Mouse (Mus musculus) small intestine, adult 2 months (tissue): ENCODE results near the gene Vmn2r110. TPM values are rescaled to one million over a fixed set of nuclear protein-coding genes. Genes with fewer than 3 reads are reported as not detected.

Source experiments
- H3K27ac ChIP-seq: fragments of 200-500 bp; 2 replicates; pipeline ENCODE4 v1.5.1; 2012; ENCODE audit warnings: low read depth, low read length, control low read depth, inconsistent platforms; ENCODE audit not compliant: insufficient read depth
- H3K27me3 ChIP-seq: fragments of 200-500 bp; 2 replicates; pipeline ENCODE4 v1.6.1; 2012; ENCODE audit warnings: mild to moderate bottlenecking, moderate library complexity, low read length, inconsistent platforms; ENCODE audit not compliant: control insufficient read depth, insufficient read depth
- H3K36me3 ChIP-seq: fragments of 200-500 bp; 2 replicates; pipeline ENCODE4 v1.6.1; 2012; ENCODE audit warnings: mild to moderate bottlenecking, low read length, control low read depth, inconsistent platforms; ENCODE audit not compliant: control insufficient read depth, insufficient read depth
- H3K4me1 ChIP-seq: fragments of 200-500 bp; 2 replicates; pipeline ENCODE4 v1.6.1; 2012; ENCODE audit warnings: low read length, inconsistent platforms, mixed read lengths; ENCODE audit not compliant: control insufficient read depth, insufficient read depth, insufficient read length
- H3K4me3 ChIP-seq: fragments of 200-500 bp; 2 replicates; pipeline ENCODE4 v1.5.1; 2012; ENCODE audit warnings: low read depth, mild to moderate bottlenecking, control low read depth, inconsistent platforms, low read length, moderate library complexity
- CTCF ChIP-seq: fragments of 200-500 bp; IDR thresholded peaks from 2 replicates; pipeline ENCODE4 v1.5.1; 2012; ENCODE audit warnings: low read depth, mild to moderate bottlenecking, control low read depth, inconsistent platforms, low read length, moderate library complexity, mixed read lengths; ENCODE audit not compliant: insufficient replicate concordance, insufficient read length; ENCODE audit errors: extremely low read depth
- POLR2A ChIP-seq: fragments of 200-500 bp; IDR thresholded peaks from 2 replicates; pipeline ENCODE4 v1.6.1; 2012; ENCODE audit warnings: low read depth, mild to moderate bottlenecking, control low read depth, inconsistent platforms, low read length, moderate library complexity
- WGBS: fragments of 180-500 bp; shearing (Covaris S2); methylation state at CpG from one replicate; pipeline ENCODE4 v1.1.7; 2018; 5-methylcytosine and 5-hydroxymethylcytosine counted together
- polyA plus RNA-seq: library from polyadenylated mRNA; depleted of rRNA; stranded (reverse); fragments of >200 nt; gene quantifications from 2 replicates; pipeline ENCODE4 v1.2.3, GENCODE M21; 2012; rRNA removed

Gene Vmn2r110
- polyA plus RNA-seq: not detected in 2 replicates

DNA sequence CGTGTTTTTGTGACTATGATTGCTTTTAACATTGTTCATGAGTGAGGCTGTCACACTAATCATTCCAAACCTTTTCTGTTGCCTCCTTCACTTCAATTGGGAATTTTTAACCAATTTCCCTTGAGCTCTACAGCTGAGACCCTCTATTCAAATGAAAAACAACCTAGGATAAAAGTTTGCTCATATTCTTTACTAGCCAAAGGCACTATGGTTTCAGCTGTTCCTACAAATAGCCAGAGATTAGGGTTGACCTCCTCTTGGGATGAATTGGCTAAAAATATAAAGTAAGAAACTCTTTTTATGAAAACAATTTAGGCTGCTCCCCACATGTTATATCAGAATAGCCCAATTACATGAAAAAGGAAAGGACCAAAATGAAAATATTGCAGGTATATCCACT is at the start of gene Vmn2r110:
Vmn2r110 (minus strand) TSS at position 101 of the 400 bp plus-strand sequence.
- WGBS: 18% methylated on average over 1 of the region's 1 CpGs
- no peaks in the 10 kb centered on the region for H3K36me3 ChIP-seq
- no peak within 1 kb of the TSS for H3K27ac ChIP-seq
- no peak for TF ChIP-seq POLR2A
- no peak for TF ChIP-seq CTCF
- no peaks in the 10 kb centered on the region for H3K4me1 ChIP-seq
- no peaks in the 10 kb centered on the region for H3K27me3 ChIP-seq
- no peak within 1 kb of the TSS for H3K4me3 ChIP-seq

GRCm38 (mm10) chr17:20624777-20625176 is 28.6 kb upstream of the Vmn2r110 start, which contains the start of gene Fpr-rs3:
TSS of gene Fpr-rs3 (minus strand) at chr17:20624877.
- no peaks in the 10 kb centered on the region for H3K4me1 ChIP-seq
- H3K4me3 ChIP-seq: no peak within 1 kb of the TSS
- TF ChIP-seq POLR2A: no peak
- no peak for TF ChIP-seq CTCF
- H3K27ac ChIP-seq: no peak within 1 kb of the TSS
- no peaks in the 10 kb centered on the region for H3K27me3 ChIP-seq
- no peaks in the 10 kb centered on the region for H3K36me3 ChIP-seq

GRCm38 (mm10) chr17:20564656-20565055 is 31.6 kb downstream of the Vmn2r110 start, which contains the start of gene Vmn2r109:
TSS of gene Vmn2r109 (minus strand) at chr17:20564756.
- WGBS: 81% methylated on average over 1 of the region's 1 CpGs
- Histone ChIP-seq H3K27me3 (no peaks in the 10 kb centered on the region), H3K4me3 (no peak within 1 kb of the TSS), H3K36me3 (no peaks in the 10 kb centered on the region), H3K4me1 (no peaks in the 10 kb centered on the region), H3K27ac (no peak within 1 kb of the TSS)
- TF ChIP-seq CTCF (no peak), POLR2A (no peak)

Other genes with a start within 250 kb of the Vmn2r110 start
- gene Vmn1r224, start 182.3 kb downstream of the Vmn2r110 start, polyA plus RNA-seq: not detected in 2 replicates
- not detected in 2 replicates for gene Vmn2r108, start 115.1 kb downstream of the Vmn2r110 start, polyA plus RNA-seq
- gene Vmn1r225, start 98.3 kb downstream of the Vmn2r110 start, polyA plus RNA-seq: not detected in 2 replicates
- gene Vmn2r109, start 31.7 kb downstream of the Vmn2r110 start, polyA plus RNA-seq: not detected in 2 replicates
- gene Fpr-rs3, start 28.5 kb upstream of the Vmn2r110 start, polyA plus RNA-seq: not detected in 2 replicates
- gene Vmn1r226, start 86.4 kb upstream of the Vmn2r110 start, polyA plus RNA-seq: not detected in 2 replicates
- not detected in 2 replicates for gene Vmn1r227, start 133.4 kb upstream of the Vmn2r110 start, polyA plus RNA-seq
- gene Vmn1r228, start 189.7 kb upstream of the Vmn2r110 start, polyA plus RNA-seq: not detected in 2 replicates
- gene Vmn1r229, start 215.1 kb upstream of the Vmn2r110 start, polyA plus RNA-seq: not detected in 2 replicates
- not detected in 2 replicates for gene Vmn1r230, start 244.0 kb upstream of the Vmn2r110 start, polyA plus RNA-seq